8 mouse cellular contexts compared by ENCODE assay signal in genomic region chr1:58950899-58951648, GRCm38 (mm10). TPM values are rescaled to one million over a fixed set of nuclear protein-coding genes. Genes with fewer than 3 reads are reported as not detected.
DNase-seq lines count a peak whose midpoint lies in the region; ATAC-seq lines count a peak whose summit lies in the region.

No protein-coding gene starts in this region.

- H3K4me2 ChIP-seq in heart, embryonic 13.5 days = peak overlapping the region; percentile 32
- H3K4me2 ChIP-seq in limb, embryonic 12.5 days = no peak overlapping the region
- no peak overlapping the region for H3K4me2 ChIP-seq in stomach, embryonic 15.5 days

- peak overlapping the region; percentile 86 for H3K27ac ChIP-seq in heart, embryonic 13.5 days (replicated peaks)
- peak overlapping the region; percentile 50 for H3K27ac ChIP-seq in limb, embryonic 12.5 days
- H3K27ac ChIP-seq in stomach, embryonic 15.5 days = peak overlapping the region; percentile 68; the same call in 1 of the 2 replicates

- peak; percentile 41 to 73 for DNase-seq in urinary bladder, adult 18-20 months (ENCODE audit: low spot score in 2 of 2)
- DNase-seq in urinary bladder, postnatal 10 days (ENCODE audit: low spot score) = no peak
- DNase-seq in cerebellum, adult 11 months = no peak
- no peak for DNase-seq in thymus, postnatal 4 days
- no peak for DNase-seq in layer of hippocampus, adult 8-10 months (ENCODE audit: low spot score in 2 of 2)

- 12% methylated on average over 8 of the region's 8 CpGs for WGBS in heart, embryonic 13.5 days
- WGBS in limb, embryonic 12.5 days = 20% methylated on average over 8 of the region's 8 CpGs
- 19% methylated on average over 8 of the region's 8 CpGs for WGBS in stomach, embryonic 15.5 days

- H3K9me3 ChIP-seq in heart, embryonic 13.5 days = no peaks in the 10 kb centered on the region
- H3K9me3 ChIP-seq in limb, embryonic 12.5 days = no peaks in the 10 kb centered on the region
- H3K9me3 ChIP-seq in stomach, embryonic 15.5 days = no peaks in the 10 kb centered on the region

- H3K4me3 ChIP-seq in heart, embryonic 13.5 days = no peak overlapping the region
- no peak overlapping the region for H3K4me3 ChIP-seq in limb, embryonic 12.5 days (replicated peaks)
- H3K4me3 ChIP-seq in stomach, embryonic 15.5 days (replicated peaks) = no peak overlapping the region

- peaks cover 81% of the 10 kb centered on the region for H3K4me1 ChIP-seq in heart, embryonic 13.5 days
- H3K4me1 ChIP-seq in limb, embryonic 12.5 days (replicated peaks) = peaks cover 26% of the 10 kb centered on the region
- H3K4me1 ChIP-seq in stomach, embryonic 15.5 days = peaks cover 10% of the 10 kb centered on the region

- ATAC-seq in heart, embryonic 13.5 days (ENCODE audit: extremely low read depth, insufficient number of reproducible peaks, low FRiP score, low TSS enrichment) = no peak
- ATAC-seq in limb, embryonic 12.5 days (ENCODE audit: insufficient number of reproducible peaks, insufficient read depth, low FRiP score, low TSS enrichment, low read depth) = peak; percentile 49; the same call in 1 of the 2 replicates
- ATAC-seq in stomach, embryonic 15.5 days (ENCODE audit: insufficient read depth, low FRiP score, low read depth) = peak; percentile 50; the same call in 1 of the 2 replicates

- H3K27me3 ChIP-seq in heart, embryonic 13.5 days (replicated peaks) = no peaks in the 10 kb centered on the region
- H3K27me3 ChIP-seq in limb, embryonic 12.5 days = no peaks in the 10 kb centered on the region
- no peaks in the 10 kb centered on the region for H3K27me3 ChIP-seq in stomach, embryonic 15.5 days (replicated peaks)

- H3K36me3 ChIP-seq in heart, embryonic 13.5 days = peaks cover 2% of the 10 kb centered on the region
- H3K36me3 ChIP-seq in limb, embryonic 12.5 days = peaks cover 4% of the 10 kb centered on the region
- H3K36me3 ChIP-seq in stomach, embryonic 15.5 days = 0 out of 2 replicates have a peak, but pooled peaks cover 1% of the 10 kb centered on the region

- H3K9ac ChIP-seq in heart, embryonic 13.5 days = peak overlapping the region; percentile 48; the same call in 1 of the 2 replicates
- no peak overlapping the region for H3K9ac ChIP-seq in limb, embryonic 12.5 days (replicated peaks)
- H3K9ac ChIP-seq in stomach, embryonic 15.5 days = no peak overlapping the region

RNA-seq across cellular contexts. Expression of gene Trak2, which starts 22.2 kb away (rescaled TPM):
- 24.9 and 25.4 TPM in 2 replicates for polyA plus RNA-seq in heart, embryonic 13.5 days (2015; fragmentation: Nextera tagmentation; extraction: Ambion mirVana)
- 12.1 and 13.5 TPM in 2 replicates for polyA plus RNA-seq in limb, embryonic 12.5 days (2016; fragmentation: Nextera tagmentation; extraction: Ambion mirVana)
- 14.0 and 15.1 TPM in 2 replicates for polyA plus RNA-seq in stomach, embryonic 15.5 days (2015; fragmentation: Nextera tagmentation; extraction: Ambion mirVana)
- total RNA-seq in layer of hippocampus, adult 8-10 months (2022) = 100 to 1,000 TPM; 107 to 129 (median 113) TPM

RNA-seq across cellular contexts. Expression of gene Stradb, which starts 22.2 kb away (rescaled TPM):
- 24.1 and 27.4 TPM in 2 replicates for polyA plus RNA-seq in heart, embryonic 13.5 days (2015; fragmentation: Nextera tagmentation; extraction: Ambion mirVana)
- polyA plus RNA-seq in limb, embryonic 12.5 days (2016; fragmentation: Nextera tagmentation; extraction: Ambion mirVana) = 23.5 and 24.5 TPM in 2 replicates
- polyA plus RNA-seq in stomach, embryonic 15.5 days (2015; fragmentation: Nextera tagmentation; extraction: Ambion mirVana) = 24.6 and 26.9 TPM in 2 replicates
- 10 to 100 TPM; 29.0 to 40.0 (median 38.1) TPM for total RNA-seq in layer of hippocampus, adult 8-10 months (2022)

Comparison
In these comparisons a context has a peak if more than half of its experiments do, and no peak if none do; other contexts are left out.
1. DNase-seq: peak in urinary bladder, adult 18-20 months (2 of 2); none in urinary bladder, postnatal 10 days (single experiment), cerebellum, adult 11 months (single experiment), thymus, postnatal 4 days (single experiment) and layer of hippocampus, adult 8-10 months (0 of 2).
2. Peak in every context shown above with its lines, with median percentiles within 50 percentile points of each other: H3K27ac ChIP-seq.